Mouse (Mus musculus): Measurements from ENCODE around the gene Gdf11.

Gdf11 gene

DNA sequence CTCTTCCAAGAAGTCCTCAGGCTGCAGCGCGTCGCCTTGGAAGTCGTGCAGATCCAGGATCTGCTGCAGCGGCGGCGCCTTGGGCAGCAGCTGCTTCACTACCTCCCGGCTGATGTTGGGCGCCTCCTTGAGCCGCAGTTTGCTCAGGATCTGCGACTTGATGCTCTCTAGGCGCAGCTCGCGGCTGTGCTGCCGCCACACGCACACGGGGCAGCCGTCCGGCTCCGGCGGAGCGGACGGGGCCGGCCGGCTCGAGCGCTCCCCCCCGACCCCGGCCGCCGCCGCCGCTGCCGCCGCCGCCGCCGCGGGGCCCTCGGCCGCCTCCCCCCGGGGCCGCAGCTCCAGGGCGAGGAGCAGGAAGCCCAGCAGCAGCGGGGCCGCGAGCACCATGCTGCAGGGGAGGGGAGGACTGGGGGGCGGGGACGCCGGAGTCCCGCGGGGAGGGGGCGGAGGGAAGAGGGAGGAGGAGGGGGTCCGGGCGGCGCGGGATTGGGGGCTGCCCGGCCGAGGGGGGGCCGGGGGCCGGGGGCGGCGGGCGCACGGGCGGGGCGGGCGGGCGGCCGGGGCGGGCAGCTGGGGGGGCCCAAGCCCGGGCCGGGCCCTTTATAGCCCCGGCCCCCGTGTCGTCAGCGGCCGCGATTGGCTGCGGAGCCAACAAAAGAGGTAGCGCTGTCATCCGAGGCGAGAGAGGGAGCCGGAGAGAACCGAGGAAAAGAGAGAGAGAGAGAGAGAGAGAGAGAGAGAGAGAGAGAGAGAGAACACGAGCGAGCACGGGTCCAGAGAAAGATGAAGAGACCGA lies at the start of gene Gdf11:
Gene Gdf11, minus strand, starts transcription at position 423 of the 799 bp plus-strand sequence.
- ATAC-seq (ENCODE audit: insufficient number of reproducible peaks, low FRiP score, low TSS enrichment) = no peak

DNA sequence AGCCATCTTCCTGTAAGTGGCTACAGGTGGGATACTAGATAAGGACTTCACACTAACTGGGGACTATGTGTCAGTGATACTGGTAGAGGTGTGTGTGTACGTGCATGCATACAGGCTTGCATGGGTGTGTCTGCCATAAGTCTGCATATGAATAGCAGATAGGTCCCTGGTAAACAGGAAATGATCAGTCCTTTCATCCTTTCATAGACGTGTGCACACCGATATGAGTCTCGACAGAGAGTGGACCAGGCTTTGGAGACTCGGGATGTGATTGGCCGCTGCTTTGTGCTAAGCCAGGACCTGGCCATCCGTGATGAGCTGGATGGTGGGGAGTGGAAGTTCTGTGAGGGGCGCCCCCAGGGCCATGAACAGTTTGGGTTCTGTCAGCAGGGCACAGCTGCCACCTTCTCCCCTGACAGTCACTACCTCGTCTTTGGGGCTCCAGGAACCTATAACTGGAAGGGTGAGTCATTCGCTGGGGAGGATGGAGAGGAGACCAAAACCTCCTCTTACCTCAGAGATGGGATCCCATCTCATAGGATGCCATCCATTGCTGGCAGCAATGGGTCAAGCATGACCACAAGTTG lies 49.0 kb upstream of the Gdf11 start:
- no peak for ATAC-seq (ENCODE audit: insufficient number of reproducible peaks, low FRiP score, low TSS enrichment)

DNA sequence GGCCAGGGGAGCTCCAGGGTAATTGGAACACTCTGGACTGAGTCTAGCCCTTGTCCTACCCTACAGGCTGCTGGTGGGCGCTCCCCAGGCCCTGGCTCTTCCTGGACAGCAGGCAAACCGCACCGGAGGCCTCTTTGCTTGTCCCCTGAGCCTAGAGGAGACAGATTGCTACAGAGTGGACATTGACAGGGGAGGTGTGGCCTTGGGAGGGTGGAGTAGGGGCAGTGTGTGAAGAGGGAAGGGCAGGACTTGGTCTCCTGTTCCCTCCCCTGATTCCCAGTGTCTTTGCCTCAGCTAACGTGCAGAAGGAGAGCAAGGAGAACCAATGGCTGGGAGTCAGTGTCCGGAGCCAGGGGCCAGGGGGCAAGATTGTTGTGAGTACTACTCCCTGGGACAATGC lies 47.5 kb upstream of the Gdf11 start:
- ATAC-seq (ENCODE audit: insufficient number of reproducible peaks, low FRiP score, low TSS enrichment) = no peak

DNA sequence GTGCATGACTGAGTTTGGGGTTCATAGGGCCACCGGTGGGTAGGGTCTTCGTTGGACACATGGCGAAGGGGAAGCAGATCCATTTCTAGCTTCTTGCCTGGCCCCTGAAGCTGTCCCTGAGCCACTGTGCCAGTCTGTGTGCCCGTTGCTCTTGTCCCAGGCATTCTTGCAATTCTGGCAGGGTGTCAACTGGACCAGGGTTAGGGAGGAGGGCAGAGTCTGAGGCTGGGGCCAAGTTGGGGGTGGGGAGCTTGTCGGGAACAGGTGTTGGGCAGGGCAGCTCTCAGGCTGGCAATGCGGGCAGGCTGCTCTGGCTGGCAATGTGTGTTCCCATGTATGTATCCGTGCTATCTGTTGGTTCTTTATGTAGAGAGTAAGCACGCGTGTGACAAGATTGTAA lies 46.9 kb upstream of the Gdf11 start:
- ATAC-seq (ENCODE audit: insufficient number of reproducible peaks, low FRiP score, low TSS enrichment) = peak; percentile 69

DNA sequence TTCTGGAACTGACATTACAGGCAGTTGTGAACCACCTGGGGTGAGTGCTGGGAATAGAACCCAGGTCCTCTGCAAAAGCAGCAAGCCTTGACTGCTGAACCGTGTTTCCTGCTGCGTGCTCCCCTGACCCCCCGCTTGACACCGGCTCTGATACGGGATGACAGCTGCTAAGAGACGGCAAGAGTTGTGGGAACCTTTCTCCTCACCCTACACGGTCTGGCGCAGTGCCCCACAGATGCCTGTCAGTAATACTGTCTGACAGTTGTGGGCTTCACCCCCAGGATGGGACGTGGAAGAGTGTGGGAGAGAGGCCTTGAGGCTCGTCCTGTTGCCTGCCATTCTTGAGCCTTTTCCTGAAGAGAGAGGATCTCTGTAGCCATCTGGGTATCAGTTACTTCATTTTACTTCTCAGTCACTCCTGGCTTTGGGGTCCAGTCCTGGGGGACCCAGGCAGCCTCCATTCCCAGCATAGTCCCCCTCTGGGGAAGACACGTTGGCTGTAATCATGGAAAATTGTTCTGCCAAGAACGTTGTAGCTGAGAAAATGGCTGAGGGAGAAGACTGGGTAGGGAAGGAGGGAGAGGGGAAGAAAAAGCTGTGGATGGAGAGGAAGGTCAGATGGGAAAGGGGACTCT lies 46.4 kb upstream of the Gdf11 start:
- no peak for ATAC-seq (ENCODE audit: insufficient number of reproducible peaks, low FRiP score, low TSS enrichment)

DNA sequence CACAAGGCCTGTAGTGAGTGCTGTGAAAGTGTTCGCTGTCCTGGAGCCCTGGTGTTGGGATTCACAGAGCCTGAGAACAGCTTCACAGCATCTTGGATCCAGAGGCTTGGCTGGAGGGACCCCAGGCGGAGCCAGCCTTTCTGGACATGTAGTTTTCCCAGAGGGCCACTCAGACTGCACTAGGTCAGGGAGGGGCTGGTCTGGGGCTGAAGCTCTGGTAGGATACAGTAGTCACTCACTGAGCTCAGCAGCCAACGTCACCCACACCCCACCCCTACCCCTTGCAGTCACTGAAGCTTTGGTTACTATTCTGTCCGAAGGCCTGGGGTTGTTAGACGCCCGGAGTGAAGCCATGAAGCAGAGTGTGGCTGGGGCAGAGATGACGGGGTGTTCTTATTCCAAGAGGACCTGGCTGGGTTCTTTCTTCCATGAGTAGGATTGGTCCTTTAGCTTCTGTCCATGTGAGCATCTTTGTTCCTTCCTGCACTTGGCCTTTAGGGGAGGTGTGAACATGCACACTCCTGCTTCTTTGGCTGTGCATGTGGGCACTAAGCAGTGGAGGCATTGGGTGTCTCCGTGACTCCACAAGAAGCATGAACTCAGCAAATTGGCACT lies 44.4 kb upstream of the Gdf11 start:
- ATAC-seq (ENCODE audit: insufficient number of reproducible peaks, low FRiP score, low TSS enrichment) = 0 out of 2 replicates have a peak, but pooled peaks have one; percentile 4

DNA sequence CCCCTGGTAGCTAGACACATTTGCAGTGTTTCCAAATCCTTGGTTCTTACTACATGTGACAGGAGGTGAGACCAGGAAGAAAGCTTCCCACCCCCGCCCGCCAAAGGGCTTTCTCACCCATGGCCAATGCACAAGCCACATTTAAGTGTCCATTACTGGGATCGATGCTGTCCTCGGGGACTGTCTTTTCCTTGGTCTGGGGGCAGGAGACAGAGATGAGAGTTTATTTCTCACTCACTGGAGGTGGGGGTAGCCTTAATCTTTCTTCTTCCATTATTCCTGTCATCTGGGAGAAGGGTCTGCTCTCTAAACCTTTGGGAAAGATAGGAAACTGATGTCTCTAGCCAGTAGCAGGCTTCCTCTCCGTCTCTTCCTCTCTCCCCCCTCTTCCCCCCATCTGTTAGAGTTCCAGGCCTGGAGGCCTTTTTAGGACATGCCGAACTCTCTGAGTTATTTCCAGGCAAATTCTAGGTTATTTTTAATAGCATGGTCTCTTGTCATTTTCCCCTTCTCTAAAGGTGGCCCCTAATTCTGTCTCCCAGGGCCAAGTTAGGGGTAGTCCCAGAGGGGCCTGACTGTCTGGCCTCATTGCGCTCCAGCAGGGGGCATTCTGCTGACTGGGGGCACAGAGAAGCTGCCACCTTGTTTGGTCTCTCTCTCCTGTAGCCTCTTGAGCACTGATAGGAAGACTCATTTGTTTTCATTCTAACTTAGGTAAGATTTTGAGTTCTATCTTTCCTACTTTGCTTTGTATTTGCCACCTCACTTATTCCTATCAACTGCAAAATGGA lies 43.7 kb upstream of the Gdf11 start:
- ATAC-seq (ENCODE audit: insufficient number of reproducible peaks, low FRiP score, low TSS enrichment) = no peak

DNA sequence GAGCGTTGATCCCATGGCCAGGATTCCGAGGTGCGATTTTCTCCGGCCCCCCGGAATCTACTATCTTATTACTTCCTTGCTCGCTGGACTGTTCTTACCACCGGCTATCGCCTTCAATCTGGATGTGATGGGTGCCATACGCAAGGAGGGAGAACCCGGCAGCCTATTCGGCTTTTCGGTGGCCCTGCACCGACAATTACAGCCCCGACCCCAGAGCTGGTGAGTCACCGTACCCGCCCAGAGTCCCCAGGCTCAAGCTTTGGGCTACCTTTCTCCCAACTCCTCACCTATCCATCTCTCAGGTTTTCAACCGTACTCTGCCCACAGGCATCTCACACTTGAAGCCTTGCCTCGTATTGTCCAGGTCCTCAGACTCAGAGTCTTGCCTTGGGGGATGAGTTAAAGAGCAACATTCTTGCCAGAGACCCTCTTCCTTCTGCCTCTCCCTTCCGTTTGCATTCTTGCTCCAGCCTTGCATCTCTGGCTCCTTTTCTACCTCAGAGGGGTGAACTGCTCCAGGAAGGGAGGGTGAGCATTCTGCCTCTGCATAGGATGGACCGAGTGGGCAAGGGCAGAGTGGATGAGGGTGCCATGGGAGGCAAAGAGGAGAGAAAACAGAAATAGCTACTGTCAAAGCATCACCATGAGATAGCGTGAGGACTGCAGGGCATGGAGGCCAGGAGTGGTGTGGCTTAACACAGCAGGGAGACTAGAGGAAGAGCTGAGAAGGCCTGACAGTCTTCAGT lies 42.6 kb upstream of the Gdf11 start:
- ATAC-seq (ENCODE audit: insufficient number of reproducible peaks, low FRiP score, low TSS enrichment) = peak; percentile 19

DNA sequence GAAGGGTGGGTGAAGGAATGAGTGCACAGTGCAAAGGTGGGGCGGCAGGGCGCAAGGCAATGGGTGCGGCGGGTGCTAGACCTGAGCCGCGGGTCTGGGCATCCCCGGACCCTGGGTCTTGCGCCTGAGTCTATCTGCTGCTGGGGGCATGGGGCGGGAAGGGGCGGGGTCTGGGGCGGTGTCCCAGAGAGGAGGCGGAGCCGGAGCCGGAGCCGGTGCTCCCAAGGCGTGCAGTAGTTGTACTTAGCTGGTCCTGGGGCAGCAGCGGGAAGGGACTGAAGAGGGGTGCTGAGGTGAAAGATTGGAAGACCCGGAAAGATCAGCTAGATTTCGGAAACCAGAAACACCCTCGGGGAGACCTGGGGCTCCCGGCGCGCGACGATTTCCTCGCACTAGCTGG lies 42.1 kb upstream of the Gdf11 start, which contains the start of gene Itga7:
Gene Itga7, plus strand, starts transcription at position 245 of the 400 bp plus-strand sequence.
- peak; percentile 57 for ATAC-seq (ENCODE audit: insufficient number of reproducible peaks, low FRiP score, low TSS enrichment)

DNA sequence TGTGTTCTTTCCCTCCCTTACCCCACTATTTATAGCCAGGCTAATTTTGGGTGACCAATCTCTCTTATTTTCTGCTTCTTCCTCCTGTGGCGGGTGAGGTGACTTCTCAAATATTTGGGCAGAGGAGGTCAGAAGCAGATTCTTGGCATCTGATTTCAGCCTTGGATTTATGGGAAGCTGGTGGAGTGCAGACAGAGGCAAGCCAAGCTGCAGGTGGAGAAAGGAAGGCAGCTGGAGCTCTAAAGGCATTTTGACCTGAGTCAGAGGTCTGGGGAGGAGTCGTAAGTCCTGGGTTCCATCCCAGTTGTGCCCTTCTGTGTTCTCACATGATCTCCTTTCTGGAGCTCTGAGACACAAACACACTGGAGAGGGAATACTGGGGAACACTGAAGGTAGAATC lies 39.9 kb upstream of the Gdf11 start:
- no peak for ATAC-seq (ENCODE audit: insufficient number of reproducible peaks, low FRiP score, low TSS enrichment)

DNA sequence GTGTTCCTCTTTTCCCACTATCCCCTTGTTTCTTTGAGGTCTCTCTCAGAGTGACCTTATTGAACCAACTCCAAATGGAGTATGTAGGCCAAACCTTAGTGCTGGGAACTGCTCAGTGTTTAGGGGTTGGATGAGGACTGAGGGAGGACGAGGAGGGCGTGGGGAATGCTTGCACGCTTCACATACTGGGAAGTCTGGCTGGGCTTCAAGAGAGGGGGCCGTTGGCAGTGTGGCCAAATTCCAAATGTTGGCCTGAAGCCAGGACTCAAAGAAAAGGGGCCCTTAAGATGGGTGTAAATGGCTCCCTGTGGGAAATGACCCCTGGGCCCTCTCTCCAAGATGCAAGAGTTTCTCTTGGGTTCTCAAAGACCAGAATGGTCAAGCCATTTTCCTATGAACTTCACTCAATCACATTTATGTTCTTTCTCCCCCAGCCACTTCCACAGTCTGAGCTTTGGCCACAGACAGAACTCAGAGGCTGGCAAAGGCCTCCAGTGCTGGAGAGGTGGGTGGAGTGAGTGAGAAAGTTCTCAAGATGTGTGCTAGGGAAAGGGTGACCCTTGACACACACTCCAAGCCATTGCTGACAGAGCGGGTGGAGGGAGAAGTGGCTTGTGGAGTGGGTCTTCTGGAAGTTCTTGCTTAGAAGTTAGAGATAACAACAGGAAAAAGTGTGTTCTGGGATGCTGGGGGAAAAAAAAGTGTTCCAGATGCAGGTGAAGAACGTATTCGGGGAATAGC lies 38.3 kb upstream of the Gdf11 start:
- no peak for ATAC-seq (ENCODE audit: insufficient number of reproducible peaks, low FRiP score, low TSS enrichment)

DNA sequence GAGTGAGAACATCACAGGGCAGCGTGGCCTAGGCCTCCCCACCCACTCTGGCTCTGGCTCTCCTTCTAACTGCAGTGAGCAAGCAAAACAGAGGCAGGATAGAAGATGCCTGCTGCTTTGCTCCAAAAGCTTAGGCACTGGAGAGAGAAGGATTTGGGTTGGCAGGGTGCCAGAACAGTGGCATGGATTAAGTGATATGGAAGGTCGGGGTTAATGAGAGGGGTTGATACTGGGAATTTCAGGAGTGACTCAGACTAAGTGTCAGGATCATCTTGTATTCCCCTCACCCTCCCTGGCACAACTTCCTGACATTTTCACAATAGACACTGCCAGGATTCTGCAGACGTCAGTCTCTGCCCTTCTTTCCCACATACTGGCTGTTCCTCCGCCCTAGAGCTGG lies 36.8 kb upstream of the Gdf11 start:
- no peak for ATAC-seq (ENCODE audit: insufficient number of reproducible peaks, low FRiP score, low TSS enrichment)

DNA sequence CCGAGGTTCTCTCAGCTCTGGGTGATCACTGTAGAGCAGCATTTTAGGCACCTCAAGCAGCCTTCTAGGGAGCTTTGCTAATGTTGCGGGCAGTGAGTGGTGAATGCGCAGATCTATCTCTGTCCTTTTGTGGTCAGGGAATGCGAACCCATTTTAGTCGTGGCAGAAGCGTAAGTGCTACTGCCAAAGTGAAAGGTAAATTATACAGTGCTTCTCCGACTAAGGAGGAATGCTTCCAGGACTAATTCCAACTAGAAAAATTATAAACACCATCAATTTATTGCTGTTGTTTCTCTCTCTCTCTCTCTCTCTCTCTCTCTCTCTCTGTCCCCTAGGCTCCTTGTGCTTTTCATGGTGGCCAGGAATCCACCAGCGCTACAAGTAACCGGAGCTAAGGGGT lies 32.4 kb upstream of the Gdf11 start, which contains the start of gene Bloc1s1:
Gene Bloc1s1, minus strand, starts transcription at position 101 of the 400 bp plus-strand sequence.
- 0 out of 2 replicates have a peak, but pooled peaks have one; percentile 6 for ATAC-seq (ENCODE audit: insufficient number of reproducible peaks, low FRiP score, low TSS enrichment)

DNA sequence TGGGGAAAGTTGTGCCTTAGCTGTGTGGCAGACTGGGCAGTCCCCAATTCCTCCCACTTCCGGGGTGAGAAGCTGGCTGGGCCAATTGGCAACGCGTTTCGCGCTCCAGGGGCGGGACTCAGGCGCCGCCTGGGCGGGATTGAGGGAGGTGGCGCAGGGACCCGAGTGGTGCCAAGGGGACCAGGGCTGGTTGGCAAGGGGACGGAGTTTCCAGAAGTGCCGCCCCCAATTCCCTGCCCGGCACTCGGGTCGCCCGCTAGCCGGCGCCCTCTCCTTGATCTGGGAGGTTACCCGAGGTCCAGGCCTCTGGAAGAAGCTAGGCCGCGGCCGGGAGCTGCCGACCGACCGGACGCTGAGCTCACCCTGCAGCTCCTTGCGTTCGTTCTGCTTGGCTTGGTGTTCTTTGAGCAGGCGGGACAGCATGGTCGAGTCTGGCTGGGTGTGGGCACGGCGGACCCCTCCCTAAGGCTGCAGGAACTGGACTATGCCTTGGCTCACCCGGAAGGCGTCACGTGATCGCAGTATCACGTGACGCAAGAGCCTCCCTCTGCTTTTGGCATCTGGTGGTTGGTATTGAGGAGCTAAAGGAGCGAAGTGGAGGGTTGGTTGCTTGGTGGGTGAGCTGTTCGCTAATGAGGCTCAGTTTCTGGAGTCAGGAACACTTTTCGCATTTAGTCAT lies 31.6 kb upstream of the Gdf11 start:
- peak; percentile 82 for ATAC-seq (ENCODE audit: insufficient number of reproducible peaks, low FRiP score, low TSS enrichment)

DNA sequence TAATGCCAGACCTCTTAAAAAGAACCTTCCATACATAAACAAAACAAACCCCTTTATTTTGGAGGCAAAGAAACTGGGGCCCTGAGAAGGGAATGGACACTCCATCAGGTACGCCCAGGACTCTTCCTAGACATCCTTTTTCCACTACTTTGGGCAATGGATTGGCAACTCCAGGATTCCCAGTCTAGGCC lies 31.2 kb upstream of the Gdf11 start, which contains the start of gene Rdh5:
Gene Rdh5, minus strand, starts transcription at position 67 of the 191 bp plus-strand sequence.
- ATAC-seq (ENCODE audit: insufficient number of reproducible peaks, low FRiP score, low TSS enrichment) = no peak

DNA sequence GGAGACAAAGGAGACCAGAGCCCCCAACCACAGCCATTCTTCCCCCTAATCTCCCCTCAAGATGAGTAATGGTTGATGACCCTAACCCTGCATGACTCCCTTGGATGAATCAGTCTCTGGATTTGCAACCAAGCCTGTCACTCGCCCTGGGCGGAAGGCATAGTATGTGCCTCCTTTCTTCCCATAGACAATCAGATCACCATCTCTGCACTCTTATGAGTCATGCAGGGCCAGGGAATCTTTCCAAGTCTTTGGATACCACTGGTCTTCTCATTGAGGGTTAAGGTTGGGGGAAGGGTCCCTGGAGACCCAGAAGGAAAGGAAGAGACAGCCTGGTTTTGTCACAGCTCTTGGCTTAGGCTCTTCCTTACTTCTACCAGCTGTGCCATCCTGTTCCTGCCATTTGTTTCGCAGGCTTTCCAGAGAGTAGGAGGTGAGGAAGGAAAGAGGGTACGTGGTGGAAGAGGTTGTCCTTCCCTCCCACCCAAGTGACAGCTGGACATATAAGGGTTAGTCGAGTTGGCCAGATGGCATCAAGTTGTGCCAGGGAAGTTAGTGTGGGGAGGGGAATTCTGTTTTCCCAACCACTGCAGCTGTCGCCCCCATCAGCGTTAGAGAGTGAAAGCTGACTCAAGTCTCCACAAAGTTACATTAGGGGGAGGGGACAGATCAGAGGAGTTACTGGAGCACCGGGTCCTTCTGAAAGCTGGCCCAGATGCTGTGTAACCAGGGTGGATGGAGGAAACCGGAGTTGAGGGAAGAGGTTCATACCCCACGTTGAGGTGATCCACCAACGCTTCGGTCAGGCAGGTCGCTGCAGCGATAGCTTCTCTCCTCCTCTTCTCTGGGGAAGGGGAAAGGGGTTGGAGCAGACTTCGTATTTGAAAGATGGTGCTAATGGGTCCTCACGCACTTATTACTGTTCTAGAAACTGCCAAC lies 30.6 kb upstream of the Gdf11 start:
- ATAC-seq (ENCODE audit: insufficient number of reproducible peaks, low FRiP score, low TSS enrichment) = no peak

DNA sequence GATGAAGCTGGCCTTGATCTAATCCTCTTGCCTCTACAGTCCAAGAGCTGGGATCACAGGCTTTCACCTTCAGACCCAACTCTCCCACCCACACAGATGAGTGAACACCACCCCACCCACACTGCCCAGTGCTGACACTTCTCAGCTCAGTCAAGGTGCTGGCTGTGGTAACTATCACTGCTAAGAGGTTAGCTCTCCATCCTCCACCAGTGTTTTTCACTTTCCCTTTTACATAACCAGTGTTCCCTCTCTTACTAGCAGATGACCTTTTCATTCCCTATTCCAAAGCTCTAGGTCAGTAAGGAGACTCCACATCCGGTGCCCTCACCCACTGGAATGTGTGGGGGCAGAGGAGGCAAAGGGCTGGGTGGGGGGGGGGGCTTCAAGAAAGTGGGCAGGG lies 29.7 kb upstream of the Gdf11 start:
- ATAC-seq (ENCODE audit: insufficient number of reproducible peaks, low FRiP score, low TSS enrichment) = no peak

Measured in cerebellum, adult (tissue).